Mouse (Mus musculus) cerebellum, adult 11-12 months (tissue): ENCODE data around the gene Gm20721.

ENCODE experiments used
- DNase-seq: peaks from one replicate; pipeline ENCODE4 v3.0.0; 2022

The Gm20721 gene

GRCm38 (mm10) chr2:174297086-174297571 lies 49.4 kb downstream of the Gm20721 start:
- no peak for DNase-seq

GRCm38 (mm10) chr2:174295900-174296465 lies 50.5 kb downstream of the Gm20721 start:
- no peak for DNase-seq

- DNase-seq: no peak
Measured at GRCm38 (mm10) chr2:174295175-174295899, 51.2 kb downstream of the Gm20721 start.

- DNase-seq: no peak
Measured at GRCm38 (mm10) chr2:174294457-174294856, 52.1 kb downstream of the Gm20721 start.

GRCm38 (mm10) chr2:174291662-174292030 lies 54.9 kb downstream of the Gm20721 start:
- DNase-seq: no peak

- no peak for DNase-seq
Measured at GRCm38 (mm10) chr2:174291029-174291661, 55.4 kb downstream of the Gm20721 start.

GRCm38 (mm10) chr2:174288673-174289430 lies 57.7 kb downstream of the Gm20721 start:
- no peak for DNase-seq

GRCm38 (mm10) chr2:174287921-174288320 lies 58.6 kb downstream of the Gm20721 start:
- DNase-seq: no peak

- DNase-seq: no peak
Measured at GRCm38 (mm10) chr2:174285921-174286470, 60.5 kb downstream of the Gm20721 start.

- DNase-seq: no peak
Measured at GRCm38 (mm10) chr2:174284807-174285457, 61.6 kb downstream of the Gm20721 start.

GRCm38 (mm10) chr2:174284011-174284410 lies 62.5 kb downstream of the Gm20721 start, which contains the start of gene Gnas:
Gene Gnas, plus strand, starts transcription at chr2:174284320.
- DNase-seq: no peak

- DNase-seq: no peak
Measured at GRCm38 (mm10) chr2:174283341-174283740, 63.2 kb downstream of the Gm20721 start.
